Mouse (Mus musculus) stomach, postnatal 0 days (tissue): Measurements from ENCODE around the gene Bicd2.

Experiments
- CTCF ChIP-seq: IDR thresholded peaks from 2 replicates; pipeline ENCODE4 v1.5.1; 2016; ENCODE audit warnings: antibody characterized with exemption, low read depth, mild to moderate bottlenecking, moderate library complexity
- EP300 ChIP-seq: optimal IDR thresholded peaks from 2 replicates; pipeline ENCODE3; 2016; ENCODE audit warnings: antibody characterized with exemption

GRCm38 (mm10) chr13:49400139-49400538 is 58.8 kb downstream of the Bicd2 start:
- TF ChIP-seq CTCF (peak; percentile 82), EP300 (no peak)
